Mouse (Mus musculus) hindbrain, embryonic 15.5 days (tissue): ENCODE data around the gene Zbtb12. TPM values are rescaled to one million over a fixed set of nuclear protein-coding genes. Genes with fewer than 3 reads are reported as not detected.
"Not testable (repeated sequence)": the region's sequence is repeated elsewhere in the genome, so short reads cannot be mapped to it uniquely, and the experiment has no call there.

ENCODE experiments used
- ATAC-seq: fragments of 200-750 bp; cut with Nextera tagmentation; 2 replicates; pipeline ENCODE4 v1.8.0; 2017; ENCODE audit warnings: low read depth, moderate number of reproducible peaks, moderate TSS enrichment; ENCODE audit not compliant: low FRiP score
- H3K27ac ChIP-seq: fragments of 300-500 bp; sonication (generic); replicated peaks from 2 replicates; pipeline ENCODE4 v1.5.1; 2015; ENCODE audit warnings: mild to moderate bottlenecking, inconsistent platforms
- H3K27me3 ChIP-seq: fragments of 300-500 bp; sonication (generic); 2 replicates; pipeline ENCODE4 v1.6.1; 2015; ENCODE audit warnings: control low read depth, inconsistent platforms
- H3K36me3 ChIP-seq: fragments of 300-500 bp; sonication (generic); 2 replicates; pipeline ENCODE4 v1.6.1; 2015; ENCODE audit warnings: control low read depth, inconsistent platforms
- H3K4me1 ChIP-seq: fragments of 300-500 bp; sonication (generic); replicated peaks from 2 replicates; pipeline ENCODE4 v1.6.1; 2015; ENCODE audit warnings: control low read depth, inconsistent platforms
- H3K4me2 ChIP-seq: fragments of 300-500 bp; sonication (generic); 2 replicates; pipeline ENCODE4 v1.6.1; 2015; ENCODE audit warnings: moderate library complexity, mild to moderate bottlenecking, inconsistent platforms
- H3K4me3 ChIP-seq: fragments of 300-500 bp; sonication (generic); 2 replicates; pipeline ENCODE4 v1.5.1; 2015; ENCODE audit warnings: mild to moderate bottlenecking, inconsistent platforms
- H3K9ac ChIP-seq: fragments of 300-500 bp; sonication (generic); 2 replicates; pipeline ENCODE4 v1.6.1; 2015; ENCODE audit warnings: inconsistent platforms
- H3K9me3 ChIP-seq: fragments of 300-500 bp; sonication (generic); 2 replicates; pipeline ENCODE4 v1.6.1; 2016; ENCODE audit warnings: control low read depth, inconsistent platforms
- WGBS: fragments of 180-500 bp; shearing (Covaris S2); methylation state at CpG from one replicate; pipeline ENCODE4 v1.1.7; 2015; 5-methylcytosine and 5-hydroxymethylcytosine counted together
- polyA plus RNA-seq: library from polyadenylated mRNA; unstranded; fragments of >200 nt; fragmentation: Nextera tagmentation; extraction: Ambion mirVana; gene quantifications from 2 replicates; pipeline ENCODE4 v1.2.1, GENCODE M21; 2015

The Zbtb12 gene
- polyA plus RNA-seq = 11.9 and 12.9 TPM in 2 replicates

DNA sequence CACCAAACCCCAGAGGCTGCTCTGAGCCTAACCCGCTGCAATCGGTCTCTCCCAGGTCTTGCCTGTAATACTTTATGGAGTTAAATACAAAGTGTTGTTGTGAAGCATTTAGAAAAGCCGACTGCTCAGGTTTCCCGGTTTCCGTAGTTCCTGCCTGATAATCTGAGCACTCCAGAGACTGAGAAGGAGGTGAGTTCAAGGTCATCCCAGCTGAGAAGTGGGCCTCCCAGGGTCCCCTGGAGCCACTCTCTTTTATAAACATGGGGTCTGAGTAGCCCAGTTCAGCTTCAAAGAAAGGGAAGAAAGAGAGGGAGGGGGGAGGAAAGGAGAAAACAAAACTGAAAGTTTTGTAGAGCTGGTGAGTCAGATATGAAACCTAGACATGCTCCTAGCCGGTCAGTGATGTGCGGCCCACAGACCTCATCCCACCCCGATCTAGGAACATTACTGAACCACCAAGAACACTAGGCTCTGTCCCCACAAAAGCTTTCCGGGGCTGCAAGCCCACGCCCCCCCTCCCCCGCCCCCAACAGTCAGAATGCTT, at the start of gene Zbtb12:
Gene Zbtb12 (plus strand): TSS at position 148 of the 544 bp plus-strand sequence.
- Histone ChIP-seq H3K4me2 (no peak within 1 kb of the TSS), H3K27ac (no peak within 1 kb of the TSS), H3K9ac (no peak within 1 kb of the TSS), H3K4me1 (no peaks in the 10 kb centered on the region), H3K4me3 (no peak within 1 kb of the TSS), H3K9me3 (no peaks in the 10 kb centered on the region), H3K27me3 (peaks cover 8% of the 10 kb centered on the region; the same call in 1 of the 2 replicates), H3K36me3 (no peaks in the 10 kb centered on the region)
- WGBS = 65% methylated on average over 11 of the region's 11 CpGs
- no peak for ATAC-seq

DNA sequence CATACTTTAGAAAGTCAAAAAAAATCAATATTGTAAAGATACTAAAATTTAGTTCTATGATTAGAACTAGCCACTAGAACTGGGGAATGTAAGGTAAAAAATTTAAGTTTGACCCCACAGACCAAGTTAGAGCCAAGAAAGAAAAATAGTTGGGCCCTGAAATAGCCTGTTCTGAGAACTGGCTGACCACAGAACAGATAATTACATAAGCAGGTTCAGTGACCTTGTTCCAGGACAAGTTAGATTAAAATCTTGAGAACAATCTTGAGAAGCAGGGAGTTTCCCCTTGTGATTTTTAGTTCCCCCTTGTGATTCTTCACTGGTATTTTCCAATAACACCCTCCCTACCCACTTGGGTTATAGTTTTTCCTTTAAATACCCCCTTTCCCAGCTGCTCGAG, 48.5 kb upstream of the Zbtb12 start:
- H3K9me3 ChIP-seq, H3K27ac ChIP-seq, H3K4me2 ChIP-seq, H3K9ac ChIP-seq, H3K4me3 ChIP-seq, H3K27me3 ChIP-seq, ATAC-seq: not testable (repeated sequence)
- Histone ChIP-seq H3K36me3 (peaks cover 58% of the 10 kb centered on the region), H3K4me1 (peaks cover 10% of the 10 kb centered on the region)
- WGBS = 97% methylated on average over 1 of the region's 1 CpGs

DNA sequence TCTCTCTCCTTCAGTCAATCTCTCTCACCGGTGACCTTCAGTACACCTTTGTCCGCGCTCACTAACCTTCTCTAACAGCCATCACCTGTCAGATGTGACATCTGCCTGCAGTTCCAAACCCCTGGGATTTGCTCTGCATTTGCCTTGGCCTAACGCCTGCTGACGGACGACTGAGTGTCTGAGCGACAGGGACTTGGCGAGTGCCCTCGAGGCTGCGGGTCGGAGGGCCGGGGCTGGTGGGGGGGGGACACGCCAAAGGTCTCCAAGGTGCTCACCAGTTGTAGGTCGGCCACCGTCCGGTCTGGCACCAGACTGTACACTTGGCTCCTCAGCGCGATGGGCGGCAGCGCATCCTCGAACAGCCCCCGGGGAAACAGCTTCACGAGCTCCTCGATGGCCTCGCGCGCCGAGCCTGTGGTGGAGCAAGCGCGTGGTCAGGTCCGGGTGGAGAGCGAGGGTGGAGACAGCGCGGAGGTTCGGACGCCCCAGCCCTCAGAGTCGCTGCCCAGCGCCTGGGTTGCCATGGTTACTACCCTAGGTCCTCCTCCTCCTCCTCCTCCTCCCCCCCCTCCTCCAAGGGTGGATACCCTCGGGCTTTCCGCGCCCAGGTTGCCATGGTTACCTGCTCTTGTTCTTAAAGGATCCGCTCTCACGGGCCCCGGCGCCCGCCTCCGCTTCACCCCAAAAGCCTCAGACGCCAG, 43.0 kb upstream of the Zbtb12 start:
- Histone ChIP-seq H3K4me2 (peak overlapping the region; percentile 98), H3K9ac (peak overlapping the region; percentile 68), H3K4me3 (peak overlapping the region; percentile 80), H3K36me3 (peaks cover 41% of the 10 kb centered on the region), H3K4me1 (peaks cover 31% of the 10 kb centered on the region), H3K27me3 (no peaks in the 10 kb centered on the region), H3K9me3 (no peaks in the 10 kb centered on the region), H3K27ac (peak overlapping the region; percentile 81)
- WGBS = 3% methylated on average over 43 of the region's 48 CpGs
- peak; percentile 86 for ATAC-seq

DNA sequence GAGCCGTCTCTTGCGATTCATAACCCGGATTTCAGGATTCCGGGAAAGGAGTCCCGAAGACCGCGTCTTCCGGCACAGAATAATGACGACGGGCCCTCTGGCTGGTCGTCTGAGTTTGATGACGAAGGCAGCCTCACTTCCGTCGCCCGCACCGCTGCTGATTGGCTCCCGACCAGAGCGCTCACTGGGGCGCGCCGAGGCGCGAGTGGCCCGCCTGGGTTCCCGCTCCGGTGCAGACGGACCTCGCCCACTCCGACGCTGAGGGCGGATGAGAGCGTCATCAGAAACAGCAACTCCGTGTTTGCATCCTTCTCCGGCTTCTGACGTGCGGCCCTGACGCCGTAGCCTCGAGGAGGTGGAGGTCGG, 42.4 kb upstream of the Zbtb12 start, which contains the start of the genes Stk19 and Dxo:
Gene Stk19 (minus strand): TSS at position 90 of the 366 bp plus-strand sequence.
Gene Dxo (plus strand): TSS at position 164 of the 366 bp plus-strand sequence.
- Histone ChIP-seq H3K9ac (peak within 1 kb of the TSS; percentile 68), H3K27ac (peak within 1 kb of the TSS; percentile 81), H3K9me3 (no peaks in the 10 kb centered on the region), H3K4me3 (peak within 1 kb of the TSS; percentile 80), H3K36me3 (peaks cover 45% of the 10 kb centered on the region), H3K27me3 (no peaks in the 10 kb centered on the region), H3K4me1 (peaks cover 31% of the 10 kb centered on the region), H3K4me2 (peak within 1 kb of the TSS; percentile 98)
- ATAC-seq = peak; percentile 92
- under 1% methylated on average over 40 of the region's 40 CpGs for WGBS

DNA sequence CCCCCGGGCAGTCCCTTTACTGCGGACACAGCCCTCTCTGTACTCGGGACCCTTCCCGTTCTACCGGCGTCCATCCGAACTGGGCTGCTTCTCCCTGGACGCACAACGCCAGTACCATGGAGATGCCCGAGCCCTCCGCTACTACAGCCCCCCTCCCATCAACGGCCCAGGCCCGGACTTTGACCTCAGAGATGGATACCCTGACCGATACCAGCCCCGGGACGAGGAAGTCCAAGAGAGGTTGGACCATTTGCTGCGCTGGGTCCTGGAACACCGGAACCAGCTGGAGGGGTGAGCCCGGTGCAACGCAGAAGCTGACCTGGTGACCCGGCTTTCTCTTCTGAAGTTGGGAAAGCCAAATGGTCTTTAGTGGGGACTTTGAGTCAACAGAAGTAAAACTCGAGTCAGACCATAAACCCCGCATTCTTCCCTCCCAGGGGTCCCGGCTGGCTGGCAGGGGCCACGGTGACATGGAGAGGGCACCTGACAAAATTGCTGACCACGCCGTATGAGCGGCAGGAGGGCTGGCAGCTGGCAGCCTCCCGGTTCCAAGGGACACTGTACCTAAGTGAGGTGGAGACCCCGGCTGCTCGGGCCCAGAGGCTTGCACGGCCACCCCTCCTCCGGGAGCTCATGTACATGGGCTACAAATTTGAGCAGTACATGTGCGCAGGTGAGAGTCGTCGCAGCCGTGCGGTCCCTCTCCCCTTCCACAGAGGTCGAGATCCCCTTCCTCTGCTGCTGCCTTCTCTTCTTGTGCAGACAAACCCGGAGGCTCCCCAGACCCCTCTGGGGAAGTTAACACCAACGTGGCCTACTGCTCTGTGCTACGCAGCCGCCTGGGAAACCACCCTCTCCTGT, 41.6 kb upstream of the Zbtb12 start:
- H3K27me3 ChIP-seq = no peaks in the 10 kb centered on the region
- H3K9me3 ChIP-seq = no peaks in the 10 kb centered on the region
- ATAC-seq = peak; percentile 7
- H3K4me2 ChIP-seq = peak overlapping the region; percentile 98
- peak overlapping the region; percentile 81 for H3K27ac ChIP-seq
- H3K4me3 ChIP-seq = peak overlapping the region; percentile 80
- H3K36me3 ChIP-seq = peaks cover 47% of the 10 kb centered on the region
- 39% methylated on average over 43 of the region's 43 CpGs for WGBS
- H3K4me1 ChIP-seq = peaks cover 31% of the 10 kb centered on the region
- peak overlapping the region; percentile 68 for H3K9ac ChIP-seq

DNA sequence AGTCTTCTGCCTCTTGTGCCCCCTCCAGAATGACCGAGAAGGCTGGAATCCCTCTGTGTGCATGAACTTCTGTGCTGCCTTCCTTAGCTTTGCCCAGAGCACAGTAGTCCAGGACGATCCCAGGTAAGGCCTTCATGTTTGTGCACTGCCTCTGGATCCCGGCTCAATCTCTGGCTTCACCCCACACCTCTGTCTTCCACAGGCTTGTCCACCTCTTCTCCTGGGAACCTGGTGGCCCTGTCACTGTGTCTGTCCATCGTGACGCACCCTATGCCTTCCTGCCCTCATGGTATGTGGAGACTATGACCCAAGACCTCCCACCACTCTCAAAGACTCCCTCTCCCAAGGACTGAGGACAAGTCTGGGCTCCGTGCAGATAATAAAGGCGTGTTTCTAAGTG, 40.5 kb upstream of the Zbtb12 start:
- H3K9ac ChIP-seq = no peak overlapping the region
- no peak overlapping the region for H3K27ac ChIP-seq
- H3K4me3 ChIP-seq = no peak overlapping the region
- ATAC-seq = no peak
- peaks cover 31% of the 10 kb centered on the region for H3K4me1 ChIP-seq
- WGBS = 92% methylated on average over 7 of the region's 7 CpGs
- H3K36me3 ChIP-seq = peaks cover 52% of the 10 kb centered on the region
- H3K27me3 ChIP-seq = no peaks in the 10 kb centered on the region
- H3K4me2 ChIP-seq = no peak overlapping the region
- no peaks in the 10 kb centered on the region for H3K9me3 ChIP-seq

- WGBS = 87% methylated on average over 6 of the region's 6 CpGs
- H3K36me3 ChIP-seq = peaks cover 63% of the 10 kb centered on the region
- no peak overlapping the region for H3K27ac ChIP-seq
- H3K27me3 ChIP-seq = no peaks in the 10 kb centered on the region
- no peak overlapping the region for H3K9ac ChIP-seq
- H3K4me3 ChIP-seq = no peak overlapping the region
- H3K4me1 ChIP-seq = peaks cover 21% of the 10 kb centered on the region
- no peak overlapping the region for H3K4me2 ChIP-seq
- no peaks in the 10 kb centered on the region for H3K9me3 ChIP-seq
- ATAC-seq = no peak
These were observed 38.5 kb upstream of the Zbtb12 start for GRCm38 (mm10) chr17:34840736-34841307.

DNA sequence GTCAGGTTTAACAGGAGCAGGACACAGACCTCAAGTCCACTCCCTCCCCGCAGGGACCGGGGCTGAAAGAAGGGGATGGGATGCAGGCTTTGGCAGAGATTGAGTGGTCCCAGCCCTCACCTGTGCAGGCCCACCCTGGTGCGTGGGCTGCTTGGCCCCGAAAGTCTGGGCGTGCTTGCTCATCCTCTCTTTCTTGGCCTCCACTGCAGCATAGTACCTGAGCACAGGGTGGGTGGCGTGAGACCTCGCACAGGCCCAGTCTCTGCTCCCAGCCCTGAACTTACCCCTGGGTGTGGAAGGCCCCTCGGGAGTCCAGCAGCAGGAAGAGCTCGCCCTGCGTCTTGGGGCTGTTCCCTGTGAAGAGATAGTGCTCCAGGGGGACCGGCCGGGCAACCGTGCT, 34.4 kb upstream of the Zbtb12 start:
- no peak overlapping the region for H3K27ac ChIP-seq
- no peaks in the 10 kb centered on the region for H3K27me3 ChIP-seq
- H3K9me3 ChIP-seq = no peaks in the 10 kb centered on the region
- H3K9ac ChIP-seq = no peak overlapping the region
- peaks cover 73% of the 10 kb centered on the region for H3K36me3 ChIP-seq
- no peak overlapping the region for H3K4me3 ChIP-seq
- ATAC-seq = no peak
- WGBS = 94% methylated on average over 13 of the region's 13 CpGs
- H3K4me1 ChIP-seq = peaks cover 8% of the 10 kb centered on the region
- H3K4me2 ChIP-seq = no peak overlapping the region

- Histone ChIP-seq H3K4me2 (no peak overlapping the region), H3K27ac (no peak overlapping the region), H3K27me3 (no peaks in the 10 kb centered on the region), H3K4me3 (no peak overlapping the region), H3K9ac (no peak overlapping the region), H3K4me1 (peaks cover 24% of the 10 kb centered on the region), H3K9me3 (no peaks in the 10 kb centered on the region), H3K36me3 (peaks cover 53% of the 10 kb centered on the region)
- WGBS = 91% methylated on average over 6 of the region's 6 CpGs
- ATAC-seq = no peak
These were observed 32.1 kb upstream of the Zbtb12 start for GRCm38 (mm10) chr17:34847192-34847591.

DNA sequence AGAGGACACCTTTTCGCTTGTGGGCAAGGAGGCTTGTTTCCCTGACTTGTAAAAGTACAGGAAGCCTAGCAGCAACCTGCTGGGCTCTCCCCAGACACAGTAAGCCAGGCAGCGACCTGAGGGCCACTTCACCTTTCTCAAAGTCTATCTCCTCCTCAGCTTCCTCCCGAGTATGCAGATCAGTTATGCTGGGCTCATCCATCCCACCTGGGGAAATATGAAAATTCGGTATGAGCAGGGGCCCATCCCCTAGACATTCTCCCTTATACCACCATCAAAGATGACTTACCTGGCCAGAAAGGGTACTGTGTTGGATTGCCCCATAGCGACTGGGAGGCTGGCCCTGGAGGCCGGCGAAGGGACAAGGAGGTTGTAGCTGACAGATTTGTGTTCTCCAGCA, 31.7 kb upstream of the Zbtb12 start:
- H3K36me3 ChIP-seq = peaks cover 54% of the 10 kb centered on the region
- WGBS = 96% methylated on average over 7 of the region's 7 CpGs
- no peaks in the 10 kb centered on the region for H3K9me3 ChIP-seq
- ATAC-seq = no peak
- H3K9ac ChIP-seq = no peak overlapping the region
- no peaks in the 10 kb centered on the region for H3K27me3 ChIP-seq
- no peak overlapping the region for H3K4me2 ChIP-seq
- H3K4me3 ChIP-seq = no peak overlapping the region
- H3K4me1 ChIP-seq = peaks cover 25% of the 10 kb centered on the region
- H3K27ac ChIP-seq = no peak overlapping the region

GRCm38 (mm10) chr17:34849722-34850516, 29.4 kb upstream of the Zbtb12 start, which contains the start of the genes Skiv2l and Nelfe:
TSS of gene Skiv2l (minus strand) at chr17:34850210.
TSS of gene Nelfe (plus strand) at chr17:34850391.
- ATAC-seq = peak; percentile 97
- H3K4me2 ChIP-seq = peak within 1 kb of the TSS; percentile 90
- peak within 1 kb of the TSS; percentile 74 for H3K4me3 ChIP-seq
- no peaks in the 10 kb centered on the region for H3K9me3 ChIP-seq
- peaks cover 25% of the 10 kb centered on the region for H3K4me1 ChIP-seq
- H3K27me3 ChIP-seq = no peaks in the 10 kb centered on the region
- H3K27ac ChIP-seq = peak within 1 kb of the TSS; percentile 73
- H3K36me3 ChIP-seq = peaks cover 57% of the 10 kb centered on the region
- peak within 1 kb of the TSS; percentile 90 for H3K9ac ChIP-seq
- under 1% methylated on average over 65 of the region's 65 CpGs for WGBS
